Mouse (Mus musculus): ENCODE results near the gene Rsl24d1.
"Not testable (repeated sequence)": the region's sequence is repeated elsewhere in the genome, so short reads cannot be mapped to it uniquely, and the experiment has no call there.

Gene Rsl24d1

GRCm38 (mm10) chr9:73102181-73102580, 11.0 kb upstream of the Rsl24d1 start, which contains the start of gene Gm20509:
Gene Gm20509 (plus strand): TSS chr9:73102470.
- no peak for DNase-seq

DNA sequence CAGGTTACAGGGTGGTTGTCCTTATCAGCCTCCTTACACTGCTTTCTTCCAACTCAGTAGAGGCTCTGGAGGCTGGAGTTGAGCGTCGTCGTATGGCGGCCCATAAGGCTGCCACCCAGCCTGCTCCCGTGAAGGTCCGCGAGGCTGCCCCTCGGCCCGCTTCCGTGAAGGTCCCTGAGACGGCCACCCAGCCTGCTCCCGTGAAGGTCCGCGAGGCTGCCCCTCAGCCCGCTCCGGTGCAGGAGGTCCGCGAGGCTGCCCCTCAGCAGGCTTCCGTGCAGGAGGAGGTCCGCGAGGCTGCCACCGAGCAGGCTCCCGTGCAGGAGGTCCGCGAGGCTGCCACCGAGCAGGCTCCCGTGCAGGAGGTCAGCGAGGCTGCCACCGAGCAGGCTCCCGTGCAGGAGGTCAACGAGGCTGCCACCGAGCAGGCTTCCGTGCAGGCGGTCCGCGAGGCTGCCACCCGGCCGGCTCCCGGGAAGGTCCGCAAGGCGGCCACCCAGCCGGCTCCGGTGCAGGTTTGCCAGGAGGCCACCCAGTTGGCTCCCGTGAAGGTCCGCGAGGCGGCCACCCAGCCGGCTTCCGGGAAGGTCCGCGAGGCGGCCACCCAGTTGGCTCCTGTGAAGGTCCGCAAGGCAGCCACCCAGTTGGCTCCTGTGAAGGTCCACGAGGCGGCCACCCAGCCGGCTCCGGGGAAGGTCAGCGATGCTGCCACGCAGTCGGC, 9.9 kb upstream of the Rsl24d1 start:
- DNase-seq = peak; percentile 44 to 45

DNA sequence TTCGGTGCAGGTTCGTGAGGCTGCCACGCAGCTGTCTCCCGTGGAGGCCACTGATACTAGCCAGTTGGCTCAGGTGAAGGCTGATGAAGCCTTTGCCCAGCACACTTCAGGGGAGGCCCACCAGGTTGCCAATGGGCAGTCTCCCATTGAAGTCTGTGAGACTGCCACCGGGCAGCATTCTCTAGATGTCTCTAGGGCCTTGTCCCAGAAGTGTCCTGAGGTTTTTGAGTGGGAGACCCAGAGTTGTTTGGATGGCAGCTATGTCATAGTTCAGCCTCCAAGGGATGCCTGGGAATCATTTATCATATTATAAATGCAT, 9.4 kb upstream of the Rsl24d1 start:
- DNase-seq = no peak

DNA sequence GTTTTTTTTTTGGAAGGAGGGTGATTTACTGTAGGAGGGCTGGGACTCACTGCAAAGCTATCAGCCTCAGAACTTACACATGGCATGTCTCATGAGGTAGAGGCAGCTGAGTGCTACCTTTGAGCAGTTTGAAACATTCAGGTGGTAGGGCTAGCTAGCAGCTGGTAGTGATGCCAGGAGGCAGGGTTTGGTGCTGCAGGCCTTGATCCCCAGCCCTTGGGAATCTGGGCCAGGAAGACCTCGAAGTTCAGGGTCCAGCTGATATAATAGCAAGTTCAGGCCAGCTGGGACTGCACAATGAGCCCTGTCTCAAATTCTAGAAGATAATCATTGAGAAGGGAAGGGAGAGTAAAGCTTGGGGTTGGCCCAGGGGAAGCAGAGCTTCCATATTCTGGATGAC, 8.1 kb upstream of the Rsl24d1 start:
- DNase-seq = no peak

DNA sequence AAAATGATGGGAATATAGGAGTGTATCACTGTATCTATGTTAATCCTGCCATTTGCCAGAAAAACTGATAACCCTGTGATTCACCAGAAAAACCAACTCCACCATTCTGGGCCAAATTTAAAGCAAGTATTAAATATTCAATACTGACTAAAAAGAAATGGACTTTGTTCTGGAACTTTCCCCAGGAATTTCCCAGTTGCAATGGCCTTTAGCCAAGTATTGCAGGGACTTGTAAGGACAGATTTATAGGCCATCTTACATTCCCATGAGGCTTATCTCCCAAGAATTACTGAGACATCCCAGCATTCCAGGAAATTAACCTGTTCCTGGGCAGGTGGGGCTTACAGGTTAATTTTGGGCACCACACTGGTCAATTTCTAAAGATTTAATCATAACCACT, 7.5 kb upstream of the Rsl24d1 start:
- no peak for DNase-seq

DNA sequence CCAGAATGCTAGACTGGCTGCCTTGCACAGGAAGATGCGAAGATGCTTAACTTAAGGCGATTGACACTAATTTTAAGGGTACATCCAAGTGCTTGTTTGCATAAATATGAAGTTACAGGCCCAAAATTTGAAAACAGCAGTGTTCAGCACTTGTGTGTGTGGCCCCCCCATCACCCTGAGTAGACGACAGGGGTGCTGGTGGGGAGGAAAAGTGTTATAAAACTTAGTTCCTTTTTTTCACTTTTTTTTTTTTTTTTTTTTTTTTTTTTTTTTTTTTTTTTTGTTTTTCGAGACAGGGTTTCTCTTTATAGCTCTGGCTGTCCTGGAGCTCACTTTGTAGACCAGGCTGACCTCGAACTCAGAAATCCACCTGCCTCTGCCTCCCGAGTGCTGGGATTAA, 3.5 kb downstream of the Rsl24d1 start:
- not testable (repeated sequence) for DNase-seq

DNA sequence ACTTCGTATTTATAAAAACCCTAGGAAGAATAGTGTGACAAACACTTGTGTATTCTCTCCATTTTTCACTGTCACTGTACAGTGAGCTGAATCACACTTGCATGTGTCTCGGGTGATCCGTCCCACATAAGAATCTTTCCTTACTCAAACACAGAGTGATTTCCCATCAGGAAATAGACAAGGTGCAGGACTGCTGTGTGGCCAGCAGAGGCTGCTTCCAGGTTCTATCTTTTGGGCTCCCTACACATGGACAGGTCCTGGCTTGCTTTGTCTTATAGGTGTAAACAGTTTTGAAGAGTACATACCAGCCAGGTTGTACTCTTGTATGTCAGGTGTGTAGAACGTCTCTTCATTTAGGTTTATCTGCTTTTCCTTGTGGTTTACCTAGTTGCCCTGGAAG, 4.8 kb downstream of the Rsl24d1 start:
- no peak for DNase-seq

DNA sequence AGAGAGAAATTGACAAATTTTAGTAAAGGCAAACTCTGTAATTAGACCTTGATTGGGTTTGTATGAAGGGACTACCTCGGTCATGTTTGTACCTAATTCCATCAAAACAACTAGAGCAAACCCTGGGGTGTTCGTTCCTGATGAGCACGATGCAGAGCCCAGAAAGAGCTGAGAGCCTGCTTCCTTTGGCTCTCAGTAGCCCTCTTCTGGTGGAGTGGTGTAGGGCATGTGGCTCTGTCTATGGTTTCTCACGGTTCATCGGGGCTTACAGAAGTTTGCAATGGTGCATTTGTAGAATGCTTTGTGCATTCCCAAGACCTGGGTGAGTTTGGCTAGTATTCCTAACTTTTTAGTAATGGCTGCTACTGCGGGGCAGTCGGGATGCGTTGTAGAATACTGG, 8.5 kb downstream of the Rsl24d1 start:
- peak; percentile 9 to 21 for DNase-seq

DNA sequence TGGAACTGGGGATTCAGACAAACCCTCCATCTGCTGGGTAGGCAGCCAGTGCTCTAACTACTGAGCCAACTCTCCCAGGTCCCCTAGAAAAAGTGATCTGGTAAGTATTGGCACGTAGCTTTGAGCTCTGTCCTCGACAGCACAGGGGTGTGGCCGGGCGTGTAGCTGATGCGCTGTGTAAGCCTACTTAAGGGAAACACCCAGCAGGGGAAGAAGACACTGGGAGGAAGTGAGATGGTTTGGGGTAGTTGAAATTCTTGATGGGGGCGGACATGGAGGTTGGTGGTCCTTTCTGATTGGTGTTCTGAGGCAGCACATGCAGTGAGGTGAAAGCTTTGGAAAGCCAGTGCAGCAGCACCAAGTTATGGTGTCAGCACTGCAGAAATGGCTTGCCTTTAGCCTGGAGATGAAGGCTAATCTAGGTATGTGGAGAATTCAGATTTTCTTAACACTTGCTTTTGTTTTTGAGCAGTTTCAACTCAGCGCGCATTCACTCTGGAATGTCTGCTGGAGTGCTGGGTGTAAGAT, 11.9 kb downstream of the Rsl24d1 start:
- DNase-seq = no peak

GRCm38 (mm10) chr9:73127457-73127856, 14.2 kb downstream of the Rsl24d1 start:
- DNase-seq = no peak

- no peak for DNase-seq
These were observed 16.6 kb downstream of the Rsl24d1 start for GRCm38 (mm10) chr9:73129875-73130274.

DNA sequence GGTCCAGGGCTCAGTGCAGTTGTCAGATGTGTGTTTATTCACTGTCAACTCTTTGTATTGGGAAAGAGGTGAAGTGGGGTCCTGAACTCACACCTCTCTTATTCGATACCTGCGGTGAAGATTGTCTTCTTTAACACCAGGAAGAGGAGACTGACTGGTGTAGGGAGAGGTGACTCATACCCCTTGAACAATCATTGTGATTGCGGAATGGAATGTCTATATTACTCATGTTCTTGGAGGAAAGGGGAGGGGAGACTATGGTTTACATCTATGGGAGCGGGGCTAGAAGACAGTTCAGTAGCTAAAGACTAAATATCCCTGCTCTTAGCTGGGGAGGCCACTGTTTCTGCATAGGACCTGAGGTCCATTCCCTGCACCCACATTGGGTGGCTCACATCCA, 17.3 kb downstream of the Rsl24d1 start:
- no peak for DNase-seq

- DNase-seq = no peak
These were observed 24.2 kb downstream of the Rsl24d1 start for GRCm38 (mm10) chr9:73137341-73137886.

DNA sequence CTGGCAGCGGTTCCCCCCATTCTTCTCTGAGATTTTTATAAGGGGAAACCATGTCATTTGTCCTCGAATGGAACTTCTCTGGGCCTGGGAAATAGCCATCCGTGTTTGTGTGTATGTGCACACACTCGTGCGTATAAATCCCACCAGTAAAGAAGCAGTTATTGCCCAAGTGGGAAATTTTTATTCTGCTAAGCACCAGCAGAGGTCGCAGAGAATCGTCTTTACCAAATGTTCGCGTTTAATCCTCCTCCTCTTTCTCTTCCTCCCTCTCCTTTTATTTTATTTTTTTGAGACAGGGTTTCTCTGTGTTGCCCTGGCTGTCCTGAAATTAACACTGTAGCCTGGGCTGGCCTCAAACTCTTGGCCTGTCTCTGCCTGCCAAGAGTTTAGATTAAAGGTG, 41.1 kb downstream of the Rsl24d1 start:
- no peak for DNase-seq

- DNase-seq = no peak
These were observed 44.7 kb downstream of the Rsl24d1 start for GRCm38 (mm10) chr9:73157968-73158367.

DNA sequence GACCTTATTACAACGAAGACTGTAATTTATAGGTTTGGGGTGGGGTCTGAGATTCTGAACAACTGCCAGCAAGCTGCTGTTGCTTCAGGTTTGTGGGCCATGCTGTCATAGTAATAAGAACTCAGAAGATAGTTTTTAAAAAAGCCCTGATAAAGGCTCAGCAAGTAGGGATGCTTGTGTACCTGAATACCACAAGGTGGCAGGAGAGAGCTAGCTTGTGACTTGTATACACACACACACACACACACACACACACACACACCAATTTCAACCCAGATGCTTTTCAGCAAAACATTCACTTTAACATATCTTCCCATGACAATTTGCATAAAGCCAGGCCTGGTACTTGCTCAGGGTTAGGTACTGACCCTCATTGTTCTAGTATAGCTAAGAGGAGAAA, 46.0 kb downstream of the Rsl24d1 start:
- peak in 1 of 2 experiments; percentile 41 for DNase-seq

- DNase-seq = peak; percentile 83 to 94
These were observed 49.5 kb downstream of the Rsl24d1 start for GRCm38 (mm10) chr9:73162571-73163333.

GRCm38 (mm10) chr9:73165631-73166030, 52.4 kb downstream of the Rsl24d1 start:
- peak; percentile 44 to 47 for DNase-seq

All from cerebellum, postnatal 36 days (tissue).